Mouse (Mus musculus) spleen, embryonic (tissue): ENCODE data around the gene Smyd3.
"Not testable (repeated sequence)": the region's sequence is repeated elsewhere in the genome, so short reads cannot be mapped to it uniquely, and the experiment has no call there.

ENCODE experiments used
- CTCF ChIA-PET: fragments of 350-600 bp; sonication (Branson Sonifier 250); formaldehyde crosslinking; loops from one replicate; lab custom pipeline; 2022; lab: Charles Lee

Gene Smyd3

DNA sequence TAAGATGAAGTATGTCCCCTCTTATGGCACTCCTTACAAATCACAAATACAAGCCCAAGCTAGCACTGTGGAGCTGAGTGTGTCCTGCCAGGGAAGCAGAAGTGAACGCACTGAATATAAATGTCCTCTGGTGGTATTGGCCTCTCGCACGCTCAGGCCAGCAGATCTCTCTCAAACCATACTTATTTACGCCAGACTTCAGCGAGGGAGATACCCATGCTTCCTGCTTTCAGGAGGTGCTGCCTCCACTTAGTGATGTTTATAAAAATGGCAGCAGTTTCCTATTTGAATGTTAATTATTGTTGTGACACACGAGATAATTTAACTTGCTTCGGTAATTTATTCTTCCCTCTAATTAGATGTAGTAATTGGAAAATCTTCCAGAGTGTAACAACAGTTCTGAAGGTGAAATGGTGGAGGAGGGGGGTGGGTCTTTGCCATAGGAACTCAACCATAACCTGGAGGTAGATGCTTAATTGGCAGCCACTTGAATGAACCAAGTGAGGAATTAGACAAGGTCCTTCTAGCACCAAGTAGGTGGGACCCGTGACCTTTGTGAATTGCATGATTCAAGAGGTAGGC lies 224.0 kb downstream of the Smyd3 start:
- CTCF ChIA-PET: no interaction called here

DNA sequence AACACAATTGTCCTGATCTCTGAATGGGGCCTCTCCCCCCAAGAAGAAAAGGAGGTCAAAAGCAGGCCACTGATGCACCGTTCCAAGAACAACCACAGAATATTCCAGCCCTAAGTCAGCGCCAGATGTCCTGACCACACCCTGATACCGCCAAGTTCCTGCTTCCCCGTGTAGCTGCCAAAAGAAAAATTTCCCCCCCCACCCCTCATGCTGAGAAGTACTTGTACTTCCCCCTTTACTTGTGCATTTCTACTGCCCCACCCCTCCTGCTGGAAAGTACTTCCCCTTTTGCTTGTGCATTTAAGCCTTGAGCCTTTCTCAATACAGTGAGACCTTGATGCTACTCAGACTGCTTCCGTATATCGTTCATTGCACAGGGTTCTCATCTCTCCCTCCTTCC lies 227.7 kb downstream of the Smyd3 start:
- CTCF ChIA-PET: not testable (repeated sequence)

DNA sequence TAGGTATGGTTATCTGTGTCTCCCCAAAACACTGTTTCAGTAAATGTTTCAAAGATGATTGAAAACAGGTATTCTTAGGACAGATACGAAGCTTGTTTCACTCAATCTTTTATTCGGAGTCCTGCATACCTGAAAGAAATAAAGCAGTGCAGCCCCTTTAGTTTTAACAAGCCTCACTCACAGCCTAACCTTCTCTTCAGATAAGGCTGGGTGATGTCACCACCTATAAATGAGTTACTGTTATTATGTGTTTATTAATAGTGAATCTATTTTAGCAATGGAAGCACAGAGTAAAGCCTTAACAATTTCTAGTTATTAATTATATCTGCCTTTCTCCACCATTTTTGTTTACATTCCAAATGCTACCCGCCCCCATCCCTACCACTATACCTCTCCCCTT lies 228.1 kb downstream of the Smyd3 start:
- CTCF ChIA-PET: no interaction called here

DNA sequence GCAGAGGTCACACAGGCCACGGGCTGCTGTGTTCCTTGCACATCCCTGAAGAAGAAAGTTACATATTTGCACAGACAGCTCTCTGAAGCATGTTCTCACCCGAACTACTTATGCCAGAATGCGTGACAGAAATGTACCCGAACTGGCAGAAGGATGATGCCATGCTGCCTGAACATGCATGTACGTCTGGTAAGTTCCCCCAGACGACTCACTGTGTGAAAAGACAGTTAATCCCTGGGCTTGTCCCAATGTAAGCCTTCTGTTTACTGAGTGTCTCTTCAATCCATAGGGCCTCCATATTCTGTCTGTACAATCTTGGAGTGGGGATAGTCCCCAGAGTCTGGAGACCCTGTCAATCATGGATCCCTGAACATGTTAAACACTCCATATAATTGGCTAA lies 231.1 kb downstream of the Smyd3 start:
- CTCF ChIA-PET: no interaction called here

DNA sequence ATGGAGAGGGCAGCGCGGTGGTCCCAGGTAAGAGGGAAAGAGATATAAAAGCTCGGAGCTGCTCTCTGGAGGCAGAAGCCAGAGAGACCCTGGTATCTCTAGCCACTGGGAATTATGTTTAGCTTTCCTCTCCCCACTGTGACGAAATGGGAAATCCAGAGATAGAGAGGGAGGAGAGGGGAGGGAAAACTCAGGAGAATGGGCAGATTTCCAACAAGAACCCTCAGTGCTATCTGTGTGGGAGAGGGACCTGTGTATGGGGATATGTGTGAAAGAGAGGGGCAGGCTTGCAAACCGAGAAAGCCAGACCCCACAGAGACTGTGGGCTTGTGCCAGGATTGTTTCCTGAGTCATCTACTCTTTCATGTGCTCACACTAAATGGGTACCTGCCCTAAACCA lies 235.0 kb downstream of the Smyd3 start:
- CTCF ChIA-PET: no interaction called here

DNA sequence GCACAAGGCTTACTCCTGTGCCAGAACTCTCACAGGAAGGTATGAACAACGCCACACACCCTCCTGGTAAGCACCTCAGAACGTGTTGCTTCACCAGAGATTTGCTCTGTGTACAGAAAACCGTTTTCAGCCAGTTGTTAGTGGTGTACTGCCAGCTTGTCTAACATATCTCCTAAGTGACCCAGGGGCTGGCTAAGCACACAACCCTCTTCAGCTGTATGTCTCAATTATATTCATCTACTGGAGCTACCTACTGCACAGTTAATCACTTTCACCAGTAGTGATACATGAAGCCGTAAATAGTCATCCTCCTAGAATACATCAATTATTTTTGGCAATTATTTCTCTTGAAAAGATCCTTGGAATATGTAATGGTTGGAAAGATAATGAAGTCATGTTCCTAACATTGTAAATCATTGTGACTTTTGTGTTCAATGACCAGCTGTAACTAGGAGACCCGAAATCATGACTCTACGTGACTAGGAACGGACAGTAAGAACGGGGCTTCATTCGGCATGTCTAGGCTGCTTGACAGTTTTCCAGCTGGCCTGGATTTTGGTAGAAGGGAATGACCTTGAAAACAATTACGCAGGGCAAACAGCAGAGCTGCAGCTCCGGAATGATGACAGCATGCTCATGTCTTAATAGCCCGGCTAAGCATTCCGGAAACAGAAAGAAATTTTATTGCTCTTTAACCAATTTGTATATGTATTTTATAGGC lies 236.3 kb downstream of the Smyd3 start:
- CTCF ChIA-PET: no interaction called here

DNA sequence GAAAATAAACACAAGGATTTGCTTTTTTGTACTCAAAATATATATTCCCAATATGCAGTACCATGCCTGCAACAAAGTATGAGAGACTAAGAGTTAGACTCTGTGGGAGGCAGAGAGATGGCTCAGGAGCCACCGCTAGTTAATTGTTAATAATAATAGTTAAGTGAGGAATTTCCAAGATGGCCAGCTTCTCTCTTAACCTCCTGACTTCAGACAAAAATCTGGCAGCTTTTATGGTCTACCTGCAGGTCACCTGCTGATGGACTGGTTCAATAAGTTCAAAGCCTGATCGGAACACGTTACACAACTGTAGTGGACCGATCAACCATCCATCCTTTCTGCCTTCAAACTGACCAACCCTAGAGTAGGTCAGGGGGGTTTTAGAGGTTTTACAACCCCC lies 238.7 kb downstream of the Smyd3 start:
- CTCF ChIA-PET: no interaction called here

DNA sequence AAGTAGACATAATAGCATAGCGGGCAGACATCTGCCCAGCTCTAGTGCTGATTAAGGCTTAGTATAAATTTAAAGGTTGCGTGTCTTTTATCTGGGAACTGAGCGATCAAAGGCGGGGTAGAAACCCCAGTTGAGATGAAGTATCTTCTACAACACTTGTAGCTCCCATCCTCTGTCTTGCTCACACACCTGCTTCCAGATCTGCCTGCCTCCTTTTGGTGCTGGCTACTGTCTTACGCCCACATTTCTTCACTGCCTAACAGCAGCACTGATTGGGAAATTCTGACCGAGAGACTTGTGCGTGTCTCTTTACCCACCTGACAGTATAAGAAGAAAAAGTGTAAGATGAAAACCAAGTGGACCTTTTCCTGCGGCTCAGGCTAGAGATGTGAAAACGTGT lies 240.5 kb downstream of the Smyd3 start:
- CTCF ChIA-PET: no interaction called here

DNA sequence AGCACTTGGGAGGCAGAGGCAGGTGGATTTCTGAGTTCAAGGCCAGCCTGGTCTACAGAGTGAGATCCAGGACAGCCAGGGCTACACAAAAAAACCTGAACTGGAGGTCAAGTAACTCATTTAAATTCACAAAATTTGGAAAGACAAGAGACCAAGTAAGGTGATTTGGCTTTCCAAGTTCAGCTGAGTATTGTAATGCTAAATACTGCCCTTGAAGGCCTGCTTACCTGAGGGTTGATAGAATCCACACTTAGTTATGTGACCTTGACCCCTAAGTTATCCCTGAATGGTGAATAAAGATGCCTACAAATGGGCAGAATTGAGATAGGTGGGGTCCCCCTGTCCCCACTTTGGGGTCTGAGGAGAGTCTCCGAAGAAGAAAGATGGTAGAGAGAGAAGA lies 241.0 kb downstream of the Smyd3 start:
- CTCF ChIA-PET: no interaction called here

DNA sequence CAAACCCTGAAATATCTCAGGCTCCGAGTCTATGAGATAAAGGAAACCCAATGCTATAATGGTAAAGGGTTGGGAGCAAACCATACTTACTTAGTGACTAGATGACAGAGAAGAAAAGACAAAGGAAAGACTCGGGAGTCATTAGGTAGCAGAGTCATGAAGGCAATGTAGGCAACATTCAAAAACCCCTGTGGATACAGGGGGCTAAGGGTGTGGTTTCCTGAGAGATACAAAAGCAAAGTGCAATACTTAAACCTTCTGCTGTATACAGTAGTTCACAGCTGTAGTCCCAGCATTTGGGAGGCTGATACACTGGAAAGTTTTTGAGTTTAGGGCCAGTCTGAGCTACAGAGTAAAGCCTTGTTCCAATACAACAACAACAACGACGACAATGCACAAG lies 244.9 kb downstream of the Smyd3 start:
- CTCF ChIA-PET: no interaction called here

DNA sequence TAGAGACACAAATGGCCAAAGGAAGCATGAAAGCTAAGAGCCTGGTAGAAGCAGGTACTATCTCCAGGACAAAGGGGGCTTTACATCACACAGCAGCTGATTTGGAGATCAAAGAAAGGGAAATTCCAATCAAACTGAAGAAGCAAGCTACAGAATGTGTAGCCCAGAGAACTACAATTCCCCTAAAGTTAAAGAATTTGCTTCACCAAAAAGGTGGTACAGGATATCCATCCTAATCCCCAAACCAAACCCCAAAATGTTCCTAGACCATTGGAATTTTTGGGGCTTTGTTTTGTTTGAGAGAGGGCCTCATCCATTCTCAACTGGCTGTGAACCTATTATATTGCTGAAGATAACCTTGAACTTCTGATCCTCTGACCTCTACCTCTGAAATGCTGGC lies 245.5 kb downstream of the Smyd3 start:
- CTCF ChIA-PET: no interaction called here

DNA sequence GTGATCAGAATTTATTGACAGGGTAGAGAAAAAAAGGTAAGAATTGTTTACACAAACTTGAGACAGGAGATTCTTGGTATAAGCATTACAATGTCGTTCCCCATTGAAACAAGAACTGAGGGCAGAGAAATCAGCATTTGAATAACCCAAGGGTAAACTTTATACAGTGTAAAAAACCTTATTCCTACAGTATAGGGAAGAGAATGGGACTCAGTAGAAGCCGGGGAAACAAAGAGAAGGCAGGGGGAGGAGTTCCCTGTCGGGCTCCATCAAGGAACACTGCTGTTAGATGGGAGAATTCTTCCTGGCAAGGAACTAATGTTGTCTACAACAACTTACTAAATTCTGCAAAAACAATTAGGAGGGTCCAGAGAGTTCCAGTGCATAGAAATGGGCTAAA lies 250.9 kb downstream of the Smyd3 start:
- CTCF ChIA-PET: no interaction called here

DNA sequence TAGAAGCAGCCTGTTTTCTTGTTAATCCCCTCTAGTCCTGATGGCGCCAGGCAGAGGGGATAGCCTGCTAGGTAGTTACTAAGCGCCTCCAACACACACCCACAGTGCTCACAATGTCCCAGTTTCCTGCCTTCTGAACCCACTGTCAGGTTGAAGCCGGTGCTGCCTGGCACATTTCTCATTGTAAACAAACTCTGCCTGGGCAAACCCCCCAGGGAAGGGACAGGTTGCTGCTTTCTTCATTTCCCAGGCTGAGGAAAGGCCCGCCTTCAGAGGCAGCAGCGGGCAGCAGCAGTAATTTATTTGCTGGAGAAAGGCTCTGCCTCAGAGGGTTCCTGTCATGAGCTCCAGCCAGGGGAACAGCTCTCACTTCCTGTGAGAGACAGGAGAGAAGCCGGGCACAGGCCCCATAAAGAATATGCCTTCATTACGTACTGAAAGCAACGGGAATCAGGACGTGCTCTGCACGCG lies 256.3 kb downstream of the Smyd3 start:
- CTCF ChIA-PET: no interaction called here

DNA sequence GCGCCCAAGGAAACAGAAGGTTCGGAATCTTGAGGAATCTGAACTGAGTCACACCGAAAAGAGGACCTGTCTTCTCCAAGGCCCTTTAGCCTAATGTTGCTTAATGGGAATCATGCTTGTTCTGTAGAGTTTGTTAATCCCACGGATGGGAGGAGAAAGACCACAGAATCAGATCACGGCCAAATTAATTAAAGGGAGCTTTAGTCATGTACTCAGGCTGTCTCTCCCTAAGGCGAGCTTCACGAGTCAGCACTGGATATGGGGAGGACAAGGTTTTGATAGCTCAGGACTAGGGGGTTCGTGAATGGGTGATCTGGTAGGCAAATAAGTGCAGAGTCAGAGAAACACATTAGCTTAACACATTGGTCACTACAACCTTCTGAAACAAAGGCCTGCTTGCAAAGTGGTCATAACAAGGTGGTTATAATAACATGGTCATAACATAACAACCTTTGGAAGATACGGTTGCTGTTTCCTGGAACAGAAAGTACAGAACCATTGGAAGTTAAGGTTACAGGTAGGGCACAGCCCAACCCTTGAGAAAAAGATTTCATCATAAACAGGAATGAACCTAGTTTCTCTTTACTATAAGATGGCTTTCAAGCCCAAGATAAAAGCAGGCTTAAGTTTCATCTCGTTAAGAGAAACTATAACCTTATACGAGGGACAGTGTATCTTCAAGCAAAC lies 261.9 kb downstream of the Smyd3 start:
- CTCF ChIA-PET: no interaction called here

DNA sequence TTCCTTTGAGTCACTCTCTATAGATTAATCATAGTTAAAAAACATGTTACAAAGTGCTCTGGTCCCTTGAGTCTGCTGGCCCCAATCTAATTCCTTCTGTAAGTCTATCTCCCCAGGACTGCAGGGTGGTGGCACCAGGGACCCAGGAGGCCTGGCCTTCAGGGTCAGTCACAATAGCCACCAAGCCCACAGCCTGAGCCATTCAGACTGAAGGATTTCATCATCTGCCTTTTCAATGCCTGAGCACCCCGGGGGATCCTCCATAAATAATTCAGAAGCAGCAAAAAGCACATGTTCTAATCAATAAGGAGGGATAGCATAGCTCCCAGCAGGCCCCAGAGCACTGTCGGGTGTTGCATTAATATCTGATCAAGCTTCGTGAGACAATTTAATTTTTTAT lies 263.3 kb downstream of the Smyd3 start:
- CTCF ChIA-PET: no interaction called here

DNA sequence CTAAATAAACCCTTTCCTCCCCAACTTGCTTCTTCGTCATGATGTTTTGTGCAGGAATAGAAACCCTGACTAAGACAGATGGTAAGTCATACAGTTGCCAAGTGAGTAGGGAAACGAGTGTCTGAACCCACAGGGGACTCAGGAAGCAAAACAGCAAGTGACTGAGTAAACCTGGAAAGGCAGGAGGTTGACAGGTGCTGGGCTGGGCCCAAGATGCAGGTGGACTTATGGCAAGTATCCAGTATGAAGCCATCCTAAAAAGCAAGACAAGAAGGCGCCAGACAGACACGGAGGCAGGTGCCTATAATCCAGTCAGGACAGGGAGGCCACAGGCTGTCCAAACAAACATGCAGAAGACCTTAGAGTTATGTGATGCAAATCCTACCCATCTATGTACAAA lies 265.2 kb downstream of the Smyd3 start:
- CTCF ChIA-PET: interaction anchor here (0.6 kb wide), 1 partner anchor 40 kb away, joined by 3 read pairs; no protein-coding TSS in a partner anchor

DNA sequence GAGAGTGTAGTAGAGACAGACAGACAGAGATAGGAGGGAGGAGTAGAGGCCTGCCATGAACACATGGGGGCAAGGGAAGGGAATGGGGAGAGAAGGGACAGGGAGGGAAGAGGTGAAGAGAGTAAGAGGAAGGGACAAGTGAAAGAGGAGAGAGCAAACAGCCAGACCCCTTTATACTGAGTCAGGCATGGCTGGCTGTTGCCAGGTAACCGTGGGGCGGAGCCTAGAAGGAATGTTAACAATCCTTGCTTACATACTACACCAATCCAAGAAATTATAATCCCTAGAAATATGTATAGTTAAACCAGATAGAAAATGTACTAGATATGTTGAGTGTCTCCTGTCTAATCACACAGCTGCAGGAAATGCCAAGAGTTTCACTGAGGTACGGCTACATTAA lies 267.5 kb downstream of the Smyd3 start:
- CTCF ChIA-PET: no interaction called here

DNA sequence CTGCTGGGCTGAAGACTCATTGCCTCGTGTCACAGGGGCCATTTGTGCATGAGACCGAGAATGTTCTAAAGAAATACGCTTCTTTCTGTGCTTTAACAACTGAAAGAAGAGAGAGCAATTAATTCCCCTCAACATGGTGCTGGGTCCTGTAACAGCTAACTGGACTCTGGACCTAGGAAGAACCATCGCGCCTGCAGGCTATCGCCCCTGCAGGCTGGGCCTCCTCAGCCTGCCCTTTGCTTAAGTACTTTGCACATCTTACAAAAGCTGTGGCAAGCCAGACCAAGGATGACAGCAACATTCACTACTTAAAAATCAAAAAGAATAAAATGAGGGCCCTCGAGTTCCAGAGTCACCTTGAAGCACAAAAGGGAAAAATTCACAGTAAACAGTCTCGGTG lies 274.3 kb downstream of the Smyd3 start:
- CTCF ChIA-PET: no interaction called here

DNA sequence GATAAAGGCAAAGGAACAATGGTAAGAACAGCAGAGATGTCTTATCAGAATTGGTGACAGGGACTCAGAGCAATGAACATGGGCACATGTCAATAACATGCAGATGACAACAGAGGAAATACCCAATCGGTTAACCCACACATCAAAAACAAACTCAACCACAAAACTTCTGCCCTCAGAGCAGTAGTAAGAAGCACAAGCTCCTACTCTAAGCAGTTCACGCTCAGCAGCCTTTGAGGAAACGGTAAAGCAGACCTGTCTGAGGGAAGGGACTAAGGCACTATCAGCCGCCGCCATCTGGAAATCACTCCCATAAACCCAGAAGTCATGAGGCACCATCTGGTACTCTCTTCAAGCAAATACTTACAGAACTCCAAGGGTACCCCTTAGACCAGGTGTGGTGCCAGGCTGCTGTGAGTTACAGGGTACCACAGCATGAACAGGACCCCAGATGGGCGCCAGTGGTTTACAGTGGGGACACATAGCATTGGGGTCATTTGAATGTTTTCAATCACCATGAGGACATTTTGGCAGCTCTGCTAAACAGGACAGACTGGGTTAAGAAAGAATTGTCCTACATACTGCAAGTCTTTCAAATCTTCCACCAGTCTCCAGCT lies 277.1 kb downstream of the Smyd3 start:
- CTCF ChIA-PET: no interaction called here

DNA sequence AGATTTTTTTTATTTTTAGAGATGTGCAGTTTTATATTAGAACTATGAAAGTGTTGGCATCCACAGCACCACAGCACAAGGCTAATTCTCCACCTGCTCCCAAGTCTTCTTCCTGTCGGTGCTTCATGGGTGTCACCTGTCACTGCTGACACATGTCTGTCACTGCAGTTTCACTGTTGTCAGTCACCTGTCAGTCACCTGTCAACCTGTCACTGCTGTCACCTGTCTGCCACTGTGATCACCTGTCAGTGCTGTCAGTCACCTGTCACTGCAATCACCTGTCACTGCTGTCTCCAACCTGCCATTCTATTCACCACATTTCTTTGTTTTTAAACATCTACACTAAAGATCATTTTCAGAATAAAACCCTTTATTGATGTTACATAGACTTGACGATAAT lies 279.2 kb downstream of the Smyd3 start:
- CTCF ChIA-PET: no interaction called here

DNA sequence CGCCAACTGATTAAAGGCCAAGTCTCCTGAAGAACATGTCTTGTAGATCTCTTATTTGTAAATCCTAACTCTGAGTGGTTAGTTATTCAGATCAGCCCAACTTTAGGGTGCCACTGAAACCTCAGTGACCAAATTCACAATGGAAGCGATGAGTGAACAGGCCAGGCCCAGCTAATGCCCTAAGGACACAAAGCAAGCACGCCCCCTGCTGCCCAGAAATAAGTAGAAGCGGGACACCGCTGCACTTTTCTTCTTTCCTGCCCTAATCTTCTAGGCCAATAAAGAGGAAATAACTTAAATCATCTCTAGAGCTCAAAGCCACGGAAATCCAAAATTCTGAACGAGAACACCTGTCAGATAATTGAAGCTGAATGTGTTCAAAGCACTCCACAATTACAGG lies 279.9 kb downstream of the Smyd3 start:
- CTCF ChIA-PET: no interaction called here

DNA sequence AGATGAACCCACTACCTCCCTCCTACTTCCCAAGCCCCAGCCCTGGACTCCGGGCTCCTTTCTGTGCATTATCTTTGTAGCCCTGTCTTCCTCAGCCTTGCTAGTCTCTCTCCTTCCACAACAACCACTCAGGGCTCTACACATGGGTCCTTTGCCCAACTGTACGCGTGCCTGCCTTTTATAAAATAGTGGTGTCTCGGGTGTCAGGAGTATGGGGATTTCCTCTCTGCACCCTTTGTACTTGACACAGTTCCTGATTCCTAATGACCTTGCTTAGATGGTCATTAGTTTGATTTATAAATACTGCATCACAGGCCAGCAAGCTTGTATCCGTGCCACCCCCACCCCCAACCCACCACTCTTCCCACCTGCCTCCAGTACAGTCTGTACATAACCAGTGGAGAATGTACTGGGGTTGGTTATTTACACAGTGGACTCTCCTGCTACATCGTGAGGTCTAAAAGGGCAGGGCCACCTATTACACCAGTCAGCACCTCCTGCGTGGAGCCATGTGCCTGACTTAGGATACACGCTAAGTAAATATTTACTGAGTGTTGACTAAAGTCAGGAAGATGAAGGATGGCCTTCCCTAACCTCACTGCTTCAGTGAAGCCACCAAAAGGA lies 281.5 kb downstream of the Smyd3 start:
- CTCF ChIA-PET: no interaction called here
